Mouse (Mus musculus) left cerebral cortex, postnatal 25 days (tissue): ENCODE data around the gene Gm21818. TPM values are rescaled to one million over a fixed set of nuclear protein-coding genes. Genes with fewer than 3 reads are reported as not detected.
"Not testable (repeated sequence)": the region's sequence is repeated elsewhere in the genome, so short reads cannot be mapped to it uniquely, and the experiment has no call there.

Experiments used
- DNase-seq, 2 experiments: peaks; one replicate each; pipeline ENCODE4 v3.0.0; 2022; ENCODE audit warnings: low spot score in 2 of 2, mixed read lengths in 1 of 2
- intact Hi-C: fragments of 180-260 bp; cut with DNase I; formaldehyde crosslinking; loops from one replicate; pipeline ENCODE4 v1.15.1; 2025
- total RNA-seq, 2 experiments: library from RNA; stranded (reverse); gene quantifications; 2 replicates each; pipeline ENCODE4 v1.2.3; 2021

Gm21818 gene
- not detected for total RNA-seq

GRCm38 (mm10) chr13:120172133-120172532, at the start of gene Gm21818:
Gene Gm21818, plus strand, starts transcription at chr13:120172433.
- intact Hi-C loops, DNase-seq: not testable (repeated sequence)

DNA sequence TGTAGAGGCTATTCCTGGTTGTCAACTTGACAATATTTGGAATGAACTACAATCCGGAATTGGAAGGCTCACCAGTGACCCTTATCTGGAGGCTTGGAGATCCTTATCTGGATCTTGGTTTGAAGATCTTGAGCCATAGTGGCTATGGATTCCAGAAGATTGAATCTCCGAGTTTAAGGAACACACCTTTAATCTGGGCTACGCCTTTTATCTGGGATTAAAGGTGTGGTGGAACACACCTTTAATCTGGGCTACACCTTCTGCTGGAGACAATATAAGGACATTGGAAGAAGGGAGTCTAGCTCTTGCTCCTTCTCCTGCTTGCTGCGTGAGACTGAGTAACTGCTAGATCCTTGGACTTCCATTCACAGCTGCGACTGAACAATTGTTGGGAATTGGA, 32.3 kb upstream of the Gm21818 start, which contains the start of gene Gm20767:
Gene Gm20767 (plus strand): TSS at position 301 of the 400 bp plus-strand sequence.
- intact Hi-C loops, DNase-seq: not testable (repeated sequence)

- intact Hi-C loops, DNase-seq: not testable (repeated sequence)
Measured at GRCm38 (mm10) chr13:120142348-120142747, 29.9 kb upstream of the Gm21818 start.

- DNase-seq, intact Hi-C loops: not testable (repeated sequence)
Measured at GRCm38 (mm10) chr13:120149660-120150407, 22.4 kb upstream of the Gm21818 start.

- intact Hi-C loops, DNase-seq: not testable (repeated sequence)
Measured at GRCm38 (mm10) chr13:120150589-120150988, 21.6 kb upstream of the Gm21818 start.

DNA sequence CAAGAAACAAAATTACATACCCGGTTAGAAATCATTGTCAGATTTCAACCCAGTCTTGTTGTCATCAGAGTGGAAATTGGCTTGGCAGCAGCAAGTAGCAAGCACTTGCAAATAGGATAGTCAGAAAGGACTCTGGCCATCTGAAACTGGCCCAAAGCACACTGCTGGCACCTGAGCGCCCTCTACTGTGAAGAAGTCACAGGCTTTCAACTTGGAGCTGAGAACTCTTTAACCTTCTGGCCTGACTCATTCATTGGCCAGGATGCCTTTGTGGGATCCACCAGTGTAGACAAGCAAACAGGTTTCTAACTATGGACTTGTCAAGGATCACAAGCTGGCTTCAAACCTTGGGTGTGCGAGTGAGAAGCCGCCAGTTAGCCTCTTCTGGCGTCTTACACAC, 3.9 kb upstream of the Gm21818 start:
- intact Hi-C loops, DNase-seq: not testable (repeated sequence)

DNA sequence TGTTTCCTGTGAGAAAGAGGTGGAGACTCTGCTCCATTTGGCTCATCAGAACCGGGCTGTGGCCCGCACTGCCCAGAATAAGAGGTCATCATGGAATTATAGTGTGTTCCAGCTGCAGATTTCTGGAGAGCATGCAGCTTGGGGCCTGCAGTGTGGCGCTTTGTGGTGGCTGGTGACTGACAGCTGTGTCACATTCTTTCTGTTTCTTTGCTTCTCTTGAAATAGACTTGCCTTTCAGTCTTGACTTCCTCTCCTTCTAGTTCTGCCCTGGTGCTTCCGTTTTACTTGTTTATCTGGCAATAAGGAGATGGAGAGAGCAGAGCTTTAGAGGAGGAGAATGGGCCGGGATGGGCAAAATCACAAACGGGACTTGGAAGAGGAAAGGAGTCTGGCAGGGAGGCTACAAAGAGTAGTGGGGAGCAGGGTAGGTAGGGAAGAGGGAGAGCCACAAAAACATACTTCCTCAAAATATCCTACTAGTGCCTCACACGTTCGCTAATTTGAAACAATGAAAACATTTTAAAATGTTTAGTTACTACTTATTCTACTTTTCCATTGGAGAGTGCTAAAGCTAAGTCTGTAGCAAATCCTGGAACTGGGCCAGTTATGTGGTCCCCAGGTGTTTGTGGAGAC, 24.1 kb downstream of the Gm21818 start:
- intact Hi-C loops, DNase-seq: not testable (repeated sequence)

DNA sequence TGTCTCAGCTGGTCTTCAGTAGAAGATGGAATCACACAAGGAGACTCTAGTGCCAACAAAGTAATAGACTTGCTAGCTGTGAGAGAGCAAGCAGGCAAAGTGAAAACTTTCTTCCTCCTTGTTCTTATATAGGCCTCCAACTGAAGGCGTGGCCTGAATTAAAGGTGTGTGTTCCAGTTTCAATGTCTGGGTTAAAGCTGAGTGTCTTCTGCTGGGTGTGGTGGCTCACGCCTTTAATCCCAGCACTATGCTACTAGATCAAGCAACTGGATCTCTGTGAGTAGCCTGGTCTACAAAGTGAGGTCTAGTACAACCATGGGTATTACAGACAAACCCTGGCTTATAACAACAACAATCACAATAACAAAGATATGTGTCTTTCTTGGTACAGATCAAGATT, 43.6 kb downstream of the Gm21818 start, which contains the start of gene Gm21762:
Gene Gm21762 (minus strand): TSS at position 101 of the 400 bp plus-strand sequence.
- intact Hi-C loops, DNase-seq: not testable (repeated sequence)

GRCm38 (mm10) chr13:120220922-120221321, 48.7 kb downstream of the Gm21818 start:
- intact Hi-C loops, DNase-seq: not testable (repeated sequence)

- intact Hi-C loops, DNase-seq: not testable (repeated sequence)
Measured at GRCm38 (mm10) chr13:120223012-120223659, 50.9 kb downstream of the Gm21818 start.

Other genes with a start within 250 kb of the Gm21818 start
- gene Gm21761, start 243.2 kb upstream of the Gm21818 start, total RNA-seq = not detected
- gene B020031M17Rik, start 221.6 kb upstream of the Gm21818 start, total RNA-seq = not detected
- not detected for gene Gm36079, start 145.4 kb upstream of the Gm21818 start, total RNA-seq
- gene Gm21188, start 120.2 kb upstream of the Gm21818 start, total RNA-seq = not detected
- not detected for gene Gm20767, start 32.2 kb upstream of the Gm21818 start, total RNA-seq
- gene Gm21762, start 43.5 kb downstream of the Gm21818 start, total RNA-seq = not detected
- not detected for gene Gm21731, start 66.7 kb downstream of the Gm21818 start, total RNA-seq
- not detected for gene AF067061, start 90.7 kb downstream of the Gm21818 start, total RNA-seq
- gene BC147527, start 128.0 kb downstream of the Gm21818 start, total RNA-seq = not detected
- gene Tcstv3, start 144.4 kb downstream of the Gm21818 start, total RNA-seq = not detected